Mouse (Mus musculus) C2C12 (cell line): ENCODE measurements around the gene Arhgef12.
A peak's percentile ranks its signal among the peaks of the same experiment; 100 is the strongest.

Source experiments
- CEBPB ChIP-seq: IDR thresholded peaks from one replicate; pipeline ENCODE4 v1.6.1; 2011; ENCODE audit warnings: low read depth, mild to moderate bottlenecking, control low read depth, moderate library complexity
- CTCF ChIP-seq: IDR thresholded peaks from one replicate; pipeline ENCODE4 v1.5.1; 2011; ENCODE audit not compliant: control insufficient read depth, insufficient read depth, insufficient read length
- FOSL1 ChIP-seq: IDR thresholded peaks from one replicate; pipeline ENCODE4 v1.8.0; 2011; ENCODE audit warnings: mild to moderate bottlenecking, low read length; ENCODE audit not compliant: poor library complexity, insufficient read depth, severe bottlenecking
- MAX ChIP-seq: IDR thresholded peaks from one replicate; pipeline ENCODE4 v1.6.1; 2011; ENCODE audit warnings: mild to moderate bottlenecking, control low read depth
- MYOD1 ChIP-seq: IDR thresholded peaks from one replicate; pipeline ENCODE4 v1.6.1; 2011; ENCODE audit warnings: low read depth; ENCODE audit not compliant: control insufficient read depth, insufficient read length
- MYOG ChIP-seq: IDR thresholded peaks from one replicate; pipeline ENCODE4 v1.6.1; 2011; ENCODE audit not compliant: control insufficient read depth, insufficient read length; ENCODE audit errors: extremely low read depth
- USF1 ChIP-seq: IDR thresholded peaks from one replicate; pipeline ENCODE4 v1.6.1; 2011; ENCODE audit warnings: low read depth, mild to moderate bottlenecking, control low read depth, moderate library complexity

GRCm38 (mm10) chr9:42944536-42945006, 162.5 kb downstream of the Arhgef12 start:
- TF ChIP-seq MAX, result no peak
- TF ChIP-seq CTCF, result peak; percentile 93
- no peak for TF ChIP-seq USF1
- no peak for TF ChIP-seq MYOG
- no peak for TF ChIP-seq CEBPB
- no peak for TF ChIP-seq FOSL1
- no peak for TF ChIP-seq MYOD1
